Mouse (Mus musculus) hindlimb bud, embryonic 11.5 days (tissue): ENCODE measurements around the gene Lyve1.
"Not testable (repeated sequence)": the region's sequence is repeated elsewhere in the genome, so short reads cannot be mapped to it uniquely, and the experiment has no call there.

Source experiments
- DNase-seq: peaks from one replicate; pipeline ENCODE4 v3.0.0-alpha.2; 2012; ENCODE audit warnings: low read depth, low spot score; ENCODE audit errors: extremely low spot score

The Lyve1 gene

DNA sequence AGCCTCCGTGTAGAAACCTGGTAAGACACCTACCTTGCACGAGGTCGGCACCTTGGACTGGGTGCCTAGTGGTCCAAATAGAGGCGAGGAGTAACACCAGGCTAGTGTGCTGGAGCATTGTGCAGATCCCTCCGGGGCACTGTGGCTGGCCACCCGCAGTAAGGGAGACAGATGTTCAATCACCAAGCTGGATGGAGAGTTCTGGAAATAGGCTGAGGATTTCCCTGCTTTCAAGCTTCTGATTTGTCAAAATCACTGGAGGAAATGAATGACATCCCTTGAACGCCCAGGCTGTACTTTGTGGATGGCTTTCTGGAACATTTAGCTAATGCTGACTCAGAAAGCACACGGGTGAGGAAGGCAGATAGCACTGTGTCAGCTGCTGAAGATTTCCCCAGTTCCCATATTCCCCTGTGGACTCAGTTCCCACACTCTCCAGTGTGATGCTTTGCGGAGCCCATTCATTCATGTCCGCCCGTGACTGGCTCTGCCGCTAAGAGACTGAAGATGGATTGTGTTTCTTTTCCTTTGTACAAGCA is at the start of gene Lyve1:
Lyve1 (minus strand) TSS at position 489 of the 539 bp plus-strand sequence.
- DNase-seq, result no peak

- DNase-seq, result no peak
These were observed 45.4 kb upstream of the Lyve1 start for GRCm38 (mm10) chr7:110908209-110909144.

DNA sequence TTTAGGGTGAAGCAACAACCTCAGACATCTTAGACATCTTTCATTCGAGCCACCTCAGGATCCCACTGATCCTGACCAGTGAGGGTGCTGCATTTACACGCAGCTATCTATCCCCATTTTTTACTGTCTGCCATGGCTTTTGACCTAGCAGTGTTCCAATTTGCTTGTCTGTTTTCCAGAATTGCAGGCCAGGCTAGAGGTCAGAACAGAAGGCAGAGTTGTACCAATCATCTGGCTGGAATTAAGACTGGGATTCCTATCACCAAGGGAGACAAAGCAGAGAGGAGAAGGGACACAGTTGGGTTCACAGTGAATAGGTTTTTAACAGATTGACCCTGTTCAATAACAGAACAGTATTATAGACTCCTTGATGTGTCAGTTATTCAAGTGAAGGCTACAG is 43.5 kb upstream of the Lyve1 start:
- no peak for DNase-seq

DNA sequence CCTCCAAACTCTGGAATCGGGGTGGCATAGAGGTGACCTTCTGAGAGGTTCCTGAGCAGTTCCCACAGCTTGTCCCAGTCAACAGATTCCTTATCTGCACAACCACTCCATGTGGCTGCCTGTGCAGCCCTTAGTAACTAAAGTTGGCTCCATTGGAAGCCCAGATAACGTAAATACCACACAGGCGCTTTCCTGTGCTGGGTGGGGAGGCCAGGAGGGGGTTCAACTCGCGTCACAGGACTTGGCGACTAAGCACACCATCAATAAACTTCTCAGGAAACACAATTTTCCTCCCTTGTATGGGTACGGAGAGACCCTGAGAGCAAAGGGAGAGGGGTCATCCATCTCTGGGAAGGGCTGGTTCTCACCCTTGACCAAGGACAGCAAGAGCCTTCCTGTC is 40.2 kb upstream of the Lyve1 start:
- DNase-seq, result no peak

GRCm38 (mm10) chr7:110897202-110897601 is 34.2 kb upstream of the Lyve1 start:
- no peak for DNase-seq

DNA sequence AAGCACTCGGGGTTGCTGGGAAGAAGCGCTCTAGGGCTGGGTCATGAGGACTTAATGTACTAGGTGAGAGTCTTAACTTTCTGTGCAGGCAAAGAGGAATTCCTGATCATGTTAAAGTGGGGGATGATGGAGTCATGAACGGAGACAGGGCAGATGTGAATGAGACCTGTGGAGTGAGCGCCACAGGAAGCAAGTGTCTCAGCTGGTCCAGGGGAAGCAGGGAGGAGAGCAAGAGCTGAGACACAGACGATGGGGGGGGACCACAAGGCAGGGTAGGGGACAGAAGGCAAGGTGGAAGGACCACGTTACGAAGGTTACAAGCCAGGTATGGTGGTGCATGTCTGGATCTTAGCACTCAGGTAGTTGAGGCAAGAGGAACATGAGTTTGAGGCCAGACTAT is 33.4 kb upstream of the Lyve1 start:
- DNase-seq, result no peak

- DNase-seq, result not testable (repeated sequence)
These were observed 32.7 kb upstream of the Lyve1 start for GRCm38 (mm10) chr7:110895772-110896171.

DNA sequence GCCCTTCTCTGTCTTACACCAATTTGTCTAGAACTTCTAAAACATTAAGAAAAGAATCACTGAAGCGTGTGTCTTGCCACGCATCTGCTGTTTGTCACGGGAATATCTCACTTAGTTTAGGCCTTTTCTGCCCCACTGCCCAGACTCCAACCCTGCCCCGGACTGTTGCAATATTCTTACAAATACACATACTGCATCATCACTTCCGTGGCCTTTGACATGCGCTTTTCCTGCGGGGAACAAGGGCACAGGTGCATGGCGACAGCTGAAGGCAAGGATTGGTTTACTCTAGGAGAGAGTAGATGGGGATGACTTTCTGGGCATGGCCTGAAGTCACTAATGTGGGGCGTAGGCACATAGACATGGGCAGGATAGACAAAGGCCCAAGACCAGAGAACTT is 31.6 kb upstream of the Lyve1 start:
- DNase-seq, result no peak

DNA sequence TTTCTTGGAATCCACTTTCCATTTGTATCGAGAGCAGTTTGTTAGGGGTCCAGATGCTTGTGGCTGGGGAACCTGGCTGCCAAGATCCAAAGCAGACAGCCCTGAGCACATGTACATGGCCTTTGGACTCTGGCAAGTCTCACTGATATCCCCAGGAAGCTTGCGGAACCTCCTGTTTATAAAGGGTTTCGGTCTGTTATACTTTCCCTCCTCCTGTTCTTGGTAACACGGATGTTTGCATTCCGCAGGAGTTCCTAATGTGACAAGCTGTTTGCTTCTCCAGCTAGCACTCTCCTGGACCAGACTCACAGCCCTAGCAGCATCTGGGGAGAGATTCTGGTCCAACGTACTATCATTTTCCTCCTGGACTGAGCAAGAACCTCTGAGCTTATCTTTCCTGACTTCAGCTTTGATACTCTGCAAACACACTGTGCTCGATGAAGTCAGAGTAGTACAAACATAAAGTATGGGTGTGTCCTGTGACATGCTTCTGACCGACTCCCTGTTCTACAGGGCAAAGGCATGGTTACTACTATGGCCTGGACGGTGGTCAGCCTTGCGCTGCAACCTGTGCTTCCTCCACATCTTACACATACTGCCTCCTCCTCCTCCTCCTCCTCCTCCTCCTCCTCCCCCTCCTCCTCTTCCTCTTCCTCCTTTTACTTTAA is 31.0 kb upstream of the Lyve1 start:
- no peak for DNase-seq

DNA sequence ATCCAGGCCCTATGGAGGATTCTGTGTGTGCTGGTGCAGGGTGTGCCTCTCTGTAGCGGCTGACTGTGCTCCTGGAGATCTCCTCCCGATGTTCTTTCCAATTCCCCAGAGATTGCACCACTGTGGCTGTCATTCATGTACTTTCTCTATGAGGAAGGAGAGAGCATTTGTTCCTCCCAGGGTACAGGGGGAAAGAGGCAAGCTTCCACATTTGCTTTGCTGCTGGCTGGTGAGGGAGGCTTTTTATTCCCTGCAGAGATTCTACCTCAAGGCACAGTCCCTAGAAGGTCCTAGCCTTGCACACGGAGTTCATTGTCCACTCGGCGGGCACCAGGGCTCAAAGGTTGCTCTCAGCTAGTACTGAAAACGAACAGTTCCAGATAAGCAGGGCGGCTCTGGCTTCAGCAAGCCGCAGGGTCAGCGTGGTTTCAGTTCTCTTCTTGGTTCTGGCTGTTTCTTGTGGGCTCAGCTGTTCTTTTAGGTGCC is 28.5 kb upstream of the Lyve1 start:
- DNase-seq, result no peak

- DNase-seq, result no peak
These were observed 18.8 kb upstream of the Lyve1 start for GRCm38 (mm10) chr7:110881746-110882333.

DNA sequence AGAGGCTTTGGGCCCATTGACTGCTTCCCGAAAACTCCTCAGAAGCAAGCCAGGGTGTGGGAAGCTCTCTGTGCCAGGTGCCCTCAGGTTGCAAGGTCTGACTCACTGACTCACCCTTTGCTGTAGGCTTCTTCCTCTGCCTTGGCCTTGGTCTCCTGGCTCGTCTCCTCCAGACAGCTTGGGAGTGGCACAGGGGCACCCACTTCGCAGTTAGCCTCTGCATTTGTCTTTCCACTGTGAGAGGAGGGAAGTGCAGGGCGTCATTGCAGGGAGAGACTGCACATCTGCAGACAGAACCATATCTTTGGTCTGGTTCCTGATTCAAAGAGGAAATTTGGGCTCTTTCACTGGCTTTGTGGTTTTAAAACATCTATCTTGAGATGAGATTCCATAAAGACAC is 15.0 kb upstream of the Lyve1 start:
- no peak for DNase-seq

DNA sequence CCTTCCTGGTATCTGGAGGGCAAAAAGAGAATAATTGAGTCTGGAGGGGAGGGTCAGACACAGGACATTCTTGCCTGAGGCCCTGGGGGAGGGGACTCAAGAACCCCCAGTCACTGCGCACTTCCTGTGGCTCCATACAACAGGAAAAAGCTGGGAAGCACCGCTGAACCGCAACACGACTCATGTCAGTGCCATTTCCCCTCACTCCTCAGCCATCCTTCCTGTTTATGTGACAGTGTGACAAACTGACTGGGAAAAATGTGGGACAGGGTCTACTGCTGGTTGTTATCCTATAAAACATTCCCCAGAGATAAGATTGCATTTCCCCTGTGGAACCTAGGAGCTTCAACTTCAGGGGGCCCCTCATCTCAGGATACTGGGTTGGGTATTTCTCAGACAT is 13.9 kb upstream of the Lyve1 start:
- DNase-seq, result no peak

- no peak for DNase-seq
These were observed 5.8 kb upstream of the Lyve1 start for GRCm38 (mm10) chr7:110868807-110869206.

GRCm38 (mm10) chr7:110867116-110867515 is 4.1 kb upstream of the Lyve1 start:
- DNase-seq, result no peak

GRCm38 (mm10) chr7:110866021-110866420 is 3.0 kb upstream of the Lyve1 start:
- DNase-seq, result no peak

- DNase-seq, result no peak
These were observed 2.5 kb upstream of the Lyve1 start for GRCm38 (mm10) chr7:110865570-110865969.

GRCm38 (mm10) chr7:110865038-110865437 is 2.0 kb upstream of the Lyve1 start:
- no peak for DNase-seq

DNA sequence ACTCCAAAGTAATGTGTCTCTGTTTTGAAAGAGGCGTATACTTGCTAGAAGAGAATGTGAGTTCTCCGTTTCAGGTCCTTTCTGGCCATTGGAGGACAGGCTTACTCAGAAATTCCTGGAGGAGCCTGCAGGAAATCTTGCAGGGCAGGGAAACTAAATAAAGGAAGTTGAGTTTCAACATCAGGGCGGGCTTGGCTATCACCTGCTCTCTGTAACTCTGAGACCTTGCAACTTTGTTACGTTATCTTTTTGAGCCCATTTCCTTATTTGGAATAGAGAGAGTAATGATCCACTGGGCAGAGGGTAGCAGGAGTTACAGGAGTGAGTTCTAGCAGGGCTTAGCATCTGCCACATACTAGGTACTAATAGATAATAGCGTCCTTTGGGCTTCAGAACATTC is 2.9 kb downstream of the Lyve1 start:
- DNase-seq, result no peak

- DNase-seq, result no peak
These were observed 7.4 kb downstream of the Lyve1 start for GRCm38 (mm10) chr7:110855604-110856003.

DNA sequence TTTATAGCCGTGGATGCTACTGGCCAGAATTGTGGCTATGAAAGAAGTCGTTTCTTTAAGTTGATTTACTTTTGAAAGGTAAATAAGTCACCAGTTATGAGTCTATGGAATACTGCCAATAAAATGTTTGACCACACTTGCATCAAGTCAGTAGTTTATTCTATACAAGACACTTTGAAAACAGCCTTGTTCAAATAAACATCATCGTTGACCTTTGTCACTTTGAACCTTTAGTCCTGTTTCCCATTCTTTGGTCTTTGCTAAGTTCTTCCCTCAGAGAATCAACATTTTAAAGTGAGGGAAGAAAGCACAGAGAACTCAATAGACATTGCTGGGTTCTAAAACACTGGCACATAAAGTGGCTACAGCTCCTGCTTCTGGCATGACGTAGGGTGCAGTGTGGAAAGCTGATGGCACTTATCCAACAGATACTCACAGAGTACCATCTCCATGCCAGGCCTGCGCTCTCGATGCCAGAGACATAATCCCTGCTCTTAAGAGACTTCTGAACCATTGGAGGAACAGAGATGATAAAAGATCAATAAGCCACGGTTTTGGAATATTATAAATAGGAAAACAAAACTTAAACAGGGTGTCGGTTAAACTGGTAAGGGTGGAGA is 8.0 kb downstream of the Lyve1 start:
- no peak for DNase-seq
